Mouse (Mus musculus) heart, postnatal 0 days (tissue): ENCODE results near the gene Lmbr1. TPM values are rescaled to one million over a fixed set of nuclear protein-coding genes. Genes with fewer than 3 reads are reported as not detected.

ENCODE experiments used
- ATAC-seq: fragments of 200-750 bp; cut with Nextera tagmentation; 2 replicates; pipeline ENCODE4 v1.8.0; 2017; ENCODE audit warnings: low read depth, moderate number of reproducible peaks, moderate library complexity; ENCODE audit not compliant: insufficient read depth
- DNase-seq: peaks from one replicate; pipeline ENCODE4 v3.0.0-alpha.2; 2016; ENCODE audit warnings: low spot score
- H3K27ac ChIP-seq: fragments of 300-500 bp; sonication (generic); 2 replicates; pipeline ENCODE4 v1.5.1; 2014; ENCODE audit warnings: low read depth, mild to moderate bottlenecking
- H3K27me3 ChIP-seq: fragments of 300-500 bp; sonication (generic); 2 replicates; pipeline ENCODE4 v1.6.1; 2014; ENCODE audit warnings: low read length, mixed read lengths; ENCODE audit not compliant: control insufficient read depth, insufficient read depth
- H3K36me3 ChIP-seq: fragments of 300-500 bp; sonication (generic); replicated peaks from 2 replicates; pipeline ENCODE4 v1.6.1; 2014; ENCODE audit warnings: low read length, mixed read lengths; ENCODE audit not compliant: control insufficient read depth, insufficient read depth
- H3K4me1 ChIP-seq: fragments of 300-500 bp; sonication (generic); 2 replicates; pipeline ENCODE4 v1.6.1; 2014; ENCODE audit warnings: antibody characterized with exemption; ENCODE audit not compliant: control insufficient read depth, insufficient read depth
- H3K4me2 ChIP-seq: fragments of 300-500 bp; sonication (generic); 2 replicates; pipeline ENCODE4 v1.6.1; 2014; ENCODE audit warnings: low read depth, mild to moderate bottlenecking, low read length, moderate library complexity
- H3K4me3 ChIP-seq: fragments of 300-500 bp; sonication (generic); 2 replicates; pipeline ENCODE4 v1.5.1; 2014; ENCODE audit warnings: low read depth, low read length
- H3K9ac ChIP-seq: fragments of 300-500 bp; sonication (generic); replicated peaks from 2 replicates; pipeline ENCODE4 v1.6.1; 2014; ENCODE audit warnings: low read depth, low read length, mixed read lengths
- H3K9me3 ChIP-seq: fragments of 300-500 bp; sonication (generic); replicated peaks from 2 replicates; pipeline ENCODE4 v1.6.1; 2016; ENCODE audit warnings: low read length; ENCODE audit not compliant: control insufficient read depth
- CTCF ChIP-seq: IDR thresholded peaks from 2 replicates; pipeline ENCODE4 v1.5.1; 2016; ENCODE audit warnings: antibody characterized with exemption, control low read depth, low read depth
- EP300 ChIP-seq: IDR thresholded peaks from 2 replicates; pipeline ENCODE4 v1.6.1; 2016; ENCODE audit warnings: antibody characterized with exemption, low read depth
- WGBS: fragments of 180-500 bp; shearing (Covaris S2); extraction: QIAGEN DNeasy Blood & Tissue Kit; methylation state at CpG from one replicate; pipeline ENCODE4 v1.1.7; 2014; 5-methylcytosine and 5-hydroxymethylcytosine counted together
- polyA plus RNA-seq: library from polyadenylated mRNA; unstranded; fragments of >200 nt; fragmentation: Nextera tagmentation; extraction: Ambion mirVana; gene quantifications from 2 replicates; pipeline ENCODE4 v1.2.1, GENCODE M21; 2015
- total RNA-seq: library from RNA; depleted of rRNA; stranded (reverse); fragments of >200 nt; gene quantifications from 2 replicates; pipeline ENCODE4 v1.2.3, GENCODE M21; 2014; ENCODE audit warnings: low replicate concordance

Lmbr1 gene
- total and polyA plus RNA-seq, 2 experiments from 2014 or later: 16.9 to 18.2 TPM

DNA sequence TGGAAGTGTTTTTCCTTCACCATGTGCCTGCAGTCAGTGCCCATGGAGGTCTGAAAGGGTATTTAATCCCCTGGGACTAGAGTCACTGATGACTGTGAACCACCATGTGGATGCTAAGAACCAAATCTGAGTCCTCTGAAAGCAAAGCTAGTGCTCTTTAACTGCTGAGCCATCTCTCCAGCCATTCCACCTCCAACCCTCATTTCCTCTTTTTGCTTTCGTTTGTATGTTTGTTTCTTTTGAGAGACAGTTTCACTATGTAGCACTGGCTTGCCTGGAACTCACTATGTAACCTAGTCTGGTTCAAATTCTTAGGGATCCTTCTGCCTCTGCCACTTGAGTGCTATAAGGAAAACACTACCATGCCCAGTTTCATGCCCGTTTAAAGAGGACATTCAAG lies 147.7 kb downstream of the Lmbr1 start:
- ATAC-seq (no peak), DNase-seq (no peak)
- 67% methylated on average over 2 of the region's 2 CpGs for WGBS
- no peaks in the 10 kb centered on the region for H3K4me1 ChIP-seq
- peaks cover 16% of the 10 kb centered on the region; the same call in 1 of the 2 replicates for H3K36me3 ChIP-seq
- no peak overlapping the region for H3K4me2 ChIP-seq
- no peak overlapping the region for H3K4me3 ChIP-seq
- H3K9ac ChIP-seq: no peak overlapping the region
- TF ChIP-seq EP300 (no peak), CTCF (no peak)
- no peaks in the 10 kb centered on the region for H3K27me3 ChIP-seq
- no peak overlapping the region for H3K27ac ChIP-seq
- no peaks in the 10 kb centered on the region for H3K9me3 ChIP-seq

DNA sequence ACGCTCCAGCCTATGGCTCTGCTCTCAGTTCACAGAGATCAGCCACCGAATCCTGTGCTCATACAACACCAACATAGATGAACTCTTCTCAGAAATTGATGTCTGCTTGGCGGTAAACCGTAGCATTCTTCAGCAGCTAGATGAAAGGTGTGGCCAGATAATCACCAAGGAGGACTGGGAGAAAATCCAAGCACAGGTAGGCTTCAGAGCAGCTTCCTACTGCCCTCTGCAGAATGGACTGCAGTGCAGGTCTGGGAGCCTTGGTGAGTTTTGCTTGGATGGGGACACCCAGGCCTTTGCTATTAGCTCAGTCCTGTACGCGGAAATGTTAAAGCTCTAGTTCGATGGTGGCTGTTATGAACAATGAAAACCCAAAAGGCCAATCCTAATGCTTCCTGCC lies 154.1 kb downstream of the Lmbr1 start:
- Histone ChIP-seq H3K36me3 (no peaks in the 10 kb centered on the region), H3K4me2 (no peak overlapping the region), H3K27me3 (no peaks in the 10 kb centered on the region), H3K4me3 (no peak overlapping the region), H3K9me3 (no peaks in the 10 kb centered on the region), H3K4me1 (no peaks in the 10 kb centered on the region), H3K27ac (no peak overlapping the region), H3K9ac (no peak overlapping the region)
- ATAC-seq (no peak), DNase-seq (no peak)
- WGBS: 84% methylated on average over 7 of the region's 7 CpGs
- no peak for TF ChIP-seq CTCF
- TF ChIP-seq EP300: no peak

- H3K27ac ChIP-seq: no peak overlapping the region
- WGBS: 23% methylated on average over 3 of the region's 3 CpGs
- no peak for ATAC-seq
Measured at GRCm38 (mm10) chr5:29217997-29218396, 160.2 kb downstream of the Lmbr1 start.

DNA sequence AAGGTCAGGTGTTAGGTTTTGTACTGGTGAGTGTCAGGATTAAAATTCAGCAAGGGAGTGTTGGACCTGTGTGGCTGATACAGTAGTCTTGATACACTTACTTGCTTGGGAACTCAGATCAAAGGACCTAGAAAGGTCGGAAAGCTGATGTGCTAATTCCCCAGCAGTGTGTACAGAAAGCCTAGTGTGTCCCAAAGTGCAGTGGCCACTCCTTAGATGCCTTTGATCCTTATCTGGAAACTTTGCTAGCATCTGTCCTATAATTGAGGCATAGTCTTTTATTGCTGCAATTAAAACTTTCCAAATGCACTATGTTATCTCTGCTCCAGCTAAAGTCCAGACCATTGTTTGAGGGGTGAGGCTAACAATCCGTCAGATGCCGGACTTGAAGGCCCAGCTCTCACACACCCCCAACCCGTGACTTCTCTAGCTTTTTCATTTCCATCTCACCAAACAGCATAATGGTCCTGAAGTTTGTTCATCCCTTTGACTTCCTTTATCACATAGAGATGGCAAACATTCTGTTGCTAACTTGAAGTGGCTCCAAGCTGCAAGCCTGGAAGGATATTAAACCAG lies 166.1 kb downstream of the Lmbr1 start:
- Histone ChIP-seq H3K27me3 (no peaks in the 10 kb centered on the region), H3K27ac (no peak overlapping the region), H3K36me3 (no peaks in the 10 kb centered on the region), H3K4me2 (no peak overlapping the region), H3K9me3 (no peaks in the 10 kb centered on the region), H3K9ac (no peak overlapping the region), H3K4me1 (no peaks in the 10 kb centered on the region), H3K4me3 (no peak overlapping the region)
- TF ChIP-seq EP300 (no peak), CTCF (no peak)
- DNase-seq (no peak), ATAC-seq (no peak)
- 30% methylated on average over 4 of the region's 4 CpGs for WGBS

More at GRCm38 (mm10) chr5:29217997-29218396, 160.2 kb downstream of the Lmbr1 start:
- TF ChIP-seq EP300 (no peak), CTCF (no peak)
- no peak overlapping the region for H3K9ac ChIP-seq
- H3K4me1 ChIP-seq: no peaks in the 10 kb centered on the region
- no peak overlapping the region for H3K4me2 ChIP-seq
- no peaks in the 10 kb centered on the region for H3K9me3 ChIP-seq
- no peaks in the 10 kb centered on the region for H3K27me3 ChIP-seq
- no peak for DNase-seq
- H3K36me3 ChIP-seq: no peaks in the 10 kb centered on the region
- no peak overlapping the region for H3K4me3 ChIP-seq

GRCm38 (mm10) chr5:29205690-29206089 lies 172.5 kb downstream of the Lmbr1 start:
- Histone ChIP-seq H3K9me3 (no peaks in the 10 kb centered on the region), H3K4me2 (no peak overlapping the region), H3K4me1 (no peaks in the 10 kb centered on the region), H3K27ac (no peak overlapping the region), H3K9ac (no peak overlapping the region), H3K27me3 (no peaks in the 10 kb centered on the region), H3K4me3 (no peak overlapping the region), H3K36me3 (no peaks in the 10 kb centered on the region)
- TF ChIP-seq CTCF: no peak
- no peak for TF ChIP-seq EP300
- WGBS: 69% methylated on average over 5 of the region's 5 CpGs
- DNase-seq (no peak), ATAC-seq (no peak)

- peaks cover 12% of the 10 kb centered on the region; the same call in 1 of the 2 replicates for H3K4me1 ChIP-seq
- no peak for ATAC-seq
- DNase-seq: no peak
- H3K9ac ChIP-seq: no peak overlapping the region
- H3K4me2 ChIP-seq: no peak overlapping the region
- 42% methylated on average over 3 of the region's 3 CpGs for WGBS
- no peaks in the 10 kb centered on the region for H3K9me3 ChIP-seq
- H3K27me3 ChIP-seq: no peaks in the 10 kb centered on the region
- H3K4me3 ChIP-seq: no peak overlapping the region
- H3K36me3 ChIP-seq: no peaks in the 10 kb centered on the region
- H3K27ac ChIP-seq: 0 out of 2 replicates have a peak overlapping the region, but pooled peaks have one; percentile 3
- TF ChIP-seq CTCF (no peak), EP300 (no peak)
Measured at GRCm38 (mm10) chr5:29199868-29200267, 178.3 kb downstream of the Lmbr1 start.
